ENCODE assay signal across 8 mouse cellular contexts in genomic region chr19:46056388-46056946, GRCm38 (mm10). TPM values are rescaled to one million over a fixed set of nuclear protein-coding genes. Genes with fewer than 3 reads are reported as not detected.
A peak's percentile ranks its signal among the peaks of the same experiment; 100 is the strongest.
DNase-seq lines count a peak whose midpoint lies in the region; ATAC-seq and TF ChIP-seq lines count a peak whose summit lies in the region.

No protein-coding gene starts in this region.

- ATAC-seq in embryonic facial prominence, embryonic 15.5 days (ENCODE audit: insufficient number of reproducible peaks, low FRiP score, low TSS enrichment, low read depth) = peak; percentile 95
- peak; percentile 93 for ATAC-seq in limb, embryonic 14.5 days (ENCODE audit: low FRiP score, low read depth)
- peak; percentile 93 for ATAC-seq in midbrain, postnatal 0 days (ENCODE audit: low FRiP score)

- H3K4me3 ChIP-seq in bone marrow, adult 2 months (replicated peaks; ENCODE audit: control insufficient read depth, low read depth, low read length) = peak overlapping the region; percentile 85
- peak overlapping the region; percentile 66 for H3K4me3 ChIP-seq in embryonic facial prominence, embryonic 15.5 days (replicated peaks)
- H3K4me3 ChIP-seq in limb, embryonic 14.5 days (replicated peaks; ENCODE audit: low read length) = peak overlapping the region; percentile 82
- H3K4me3 ChIP-seq in midbrain, postnatal 0 days (ENCODE audit: low read depth, low read length) = peak overlapping the region; percentile 83

- peak; percentile 6; the same call in 1 of the 2 replicates for TF ChIP-seq CTCF in bone marrow, adult 2 months (IDR thresholded peaks at IDR 0.05; ENCODE audit: control insufficient read depth, insufficient read depth, low read length)
- TF ChIP-seq CTCF in midbrain, postnatal 0 days (IDR thresholded peaks at IDR 0.05) = no peak; the same call in 1 of the 2 replicates

- peak overlapping the region; percentile 77 for H3K27ac ChIP-seq in bone marrow, adult 2 months (ENCODE audit: control insufficient read depth, insufficient read depth, low read depth, low read length, poor library complexity)
- H3K27ac ChIP-seq in embryonic facial prominence, embryonic 15.5 days (replicated peaks) = peak overlapping the region; percentile 97
- H3K27ac ChIP-seq in limb, embryonic 14.5 days (replicated peaks; ENCODE audit: low read depth, low read length) = peak overlapping the region; percentile 94
- H3K27ac ChIP-seq in midbrain, postnatal 0 days (ENCODE audit: low read depth, low read length) = peak overlapping the region; percentile 84

- H3K27me3 ChIP-seq in embryonic facial prominence, embryonic 15.5 days = no peaks in the 10 kb centered on the region
- no peaks in the 10 kb centered on the region for H3K27me3 ChIP-seq in limb, embryonic 14.5 days (ENCODE audit: control insufficient read depth, insufficient read depth, low read length)
- H3K27me3 ChIP-seq in midbrain, postnatal 0 days (ENCODE audit: insufficient read depth, low read length) = no peaks in the 10 kb centered on the region

- H3K9ac ChIP-seq in embryonic facial prominence, embryonic 15.5 days = peak overlapping the region; percentile 60
- H3K9ac ChIP-seq in limb, embryonic 14.5 days (ENCODE audit: low read depth, low read length, severe bottlenecking) = peak overlapping the region; percentile 77
- peak overlapping the region; percentile 79 for H3K9ac ChIP-seq in midbrain, postnatal 0 days (replicated peaks; ENCODE audit: low read length, poor library complexity, severe bottlenecking)

- H3K9me3 ChIP-seq in embryonic facial prominence, embryonic 15.5 days (replicated peaks) = no peaks in the 10 kb centered on the region
- H3K9me3 ChIP-seq in limb, embryonic 14.5 days (ENCODE audit: control insufficient read depth, low read length) = no peaks in the 10 kb centered on the region
- no peaks in the 10 kb centered on the region for H3K9me3 ChIP-seq in midbrain, postnatal 0 days (ENCODE audit: low read length)

- peak; percentile 33; the same call in 1 of the 2 replicates for TF ChIP-seq POLR2A in bone marrow, adult 2 months (IDR thresholded peaks at IDR 0.05; ENCODE audit: borderline replicate concordance, control insufficient read depth, low read depth, low read length)
- peak; percentile 80; the same call in 1 of the 2 replicates for TF ChIP-seq POLR2A in limb, embryonic 14.5 days (IDR thresholded peaks at IDR 0.05; ENCODE audit: borderline replicate concordance, extremely low read depth, insufficient read depth, insufficient read length)

- no peaks in the 10 kb centered on the region; the same call in 1 of the 2 replicates for H3K4me1 ChIP-seq in bone marrow, adult 2 months (ENCODE audit: control insufficient read depth, insufficient read depth, low read length)
- H3K4me1 ChIP-seq in embryonic facial prominence, embryonic 15.5 days = peaks cover 15% of the 10 kb centered on the region
- H3K4me1 ChIP-seq in limb, embryonic 14.5 days (ENCODE audit: control insufficient read depth, insufficient read depth, low read length) = peaks cover 7% of the 10 kb centered on the region; the same call in 1 of the 2 replicates
- H3K4me1 ChIP-seq in midbrain, postnatal 0 days (ENCODE audit: insufficient read depth, low read length) = 0 out of 2 replicates have a peak, but pooled peaks cover 3% of the 10 kb centered on the region

- WGBS in bone marrow, adult 2 months = under 1% methylated on average over 52 of the region's 52 CpGs
- under 1% methylated on average over 52 of the region's 52 CpGs for WGBS in embryonic facial prominence, embryonic 15.5 days
- WGBS in limb, embryonic 14.5 days = under 1% methylated on average over 49 of the region's 52 CpGs
- WGBS in midbrain, postnatal 0 days = under 1% methylated on average over 52 of the region's 52 CpGs

- peak overlapping the region; percentile 79 for H3K4me2 ChIP-seq in embryonic facial prominence, embryonic 15.5 days (replicated peaks)
- H3K4me2 ChIP-seq in limb, embryonic 14.5 days (replicated peaks; ENCODE audit: low read depth, low read length, severe bottlenecking) = peak overlapping the region; percentile 69
- peak overlapping the region; percentile 96 for H3K4me2 ChIP-seq in midbrain, postnatal 0 days (ENCODE audit: low read depth, low read length, poor library complexity, severe bottlenecking)

- DNase-seq in 416B (ENCODE audit: low read depth) = peak; percentile 98
- DNase-seq in heart, adult 8-10 months (ENCODE audit: low spot score) = peak; percentile 95
- peak; percentile 97 for DNase-seq in kidney, adult 9 months
- peak; percentile 99 for DNase-seq in limb, embryonic 14.5 days (ENCODE audit: low spot score)
- peak; percentile 99 for DNase-seq in midbrain, postnatal 0 days (ENCODE audit: low spot score)
- DNase-seq in spleen, postnatal 14 days (ENCODE audit: low spot score in 2 of 2) = peak; percentile 80 to 87

- 0 out of 2 replicates have a peak, but pooled peaks cover 2% of the 10 kb centered on the region for H3K36me3 ChIP-seq in embryonic facial prominence, embryonic 15.5 days
- peaks cover 10% of the 10 kb centered on the region; the same call in 1 of the 2 replicates for H3K36me3 ChIP-seq in limb, embryonic 14.5 days (ENCODE audit: control insufficient read depth, insufficient read depth, low read length)
- no peaks in the 10 kb centered on the region for H3K36me3 ChIP-seq in midbrain, postnatal 0 days (ENCODE audit: insufficient read depth, low read length)

RNA-seq across cellular contexts. Expression of gene Ldb1, which starts 11.5 kb away (rescaled TPM):
- polyA plus RNA-seq in bone marrow, adult 2 months (2011; ENCODE audit: insufficient read depth, insufficient read length, low replicate concordance, missing spikeins) = 177 and 217 TPM in 2 replicates
- 114 and 120 TPM in 2 replicates for polyA plus RNA-seq in embryonic facial prominence, embryonic 15.5 days (2015; fragmentation: Nextera tagmentation; extraction: Ambion mirVana)
- 10 to 100 TPM; 37.1 to 51.0 (median 42.0) TPM for total RNA-seq in heart, adult 8-10 months (2022)
- polyA plus RNA-seq in limb, embryonic 14.5 days (2012; rRNA removed) = 412 and 480 TPM in 2 replicates
- polyA plus RNA-seq in limb, embryonic 14.5 days (2014; fragmentation: Nextera tagmentation; extraction: Ambion mirVana) = 93.8 and 108 TPM in 2 replicates
- total RNA-seq in midbrain, postnatal 0 days (2014; rRNA removed) = 121 and 139 TPM in 2 replicates
- polyA plus RNA-seq in midbrain, postnatal 0 days (2015; fragmentation: Nextera tagmentation; extraction: Ambion mirVana) = 83.7 and 84.5 TPM in 2 replicates

RNA-seq across cellular contexts. Expression of gene Pprc1, which starts 11.8 kb away (rescaled TPM):
- polyA plus RNA-seq in bone marrow, adult 2 months (2011; ENCODE audit: insufficient read depth, insufficient read length, low replicate concordance, missing spikeins) = 42.0 and 51.5 TPM in 2 replicates
- polyA plus RNA-seq in embryonic facial prominence, embryonic 15.5 days (2015; fragmentation: Nextera tagmentation; extraction: Ambion mirVana) = 37.0 and 38.3 TPM in 2 replicates
- total RNA-seq in heart, adult 8-10 months (2022) = 10 to 100 TPM; 12.3 to 17.0 (median 13.8) TPM
- 61.5 and 76.4 TPM in 2 replicates for polyA plus RNA-seq in limb, embryonic 14.5 days (2012; rRNA removed)
- polyA plus RNA-seq in limb, embryonic 14.5 days (2014; fragmentation: Nextera tagmentation; extraction: Ambion mirVana) = 40.5 and 50.5 TPM in 2 replicates
- total RNA-seq in midbrain, postnatal 0 days (2014; rRNA removed) = 9.9 and 10.4 TPM in 2 replicates
- 8.8 and 9.8 TPM in 2 replicates for polyA plus RNA-seq in midbrain, postnatal 0 days (2015; fragmentation: Nextera tagmentation; extraction: Ambion mirVana)

RNA-seq across cellular contexts. Expression of gene Nolc1, which starts 19.2 kb away (rescaled TPM):
- polyA plus RNA-seq in bone marrow, adult 2 months (2011; ENCODE audit: insufficient read depth, insufficient read length, low replicate concordance, missing spikeins) = 36.1 and 52.2 TPM in 2 replicates
- polyA plus RNA-seq in embryonic facial prominence, embryonic 15.5 days (2015; fragmentation: Nextera tagmentation; extraction: Ambion mirVana) = 74.1 and 76.9 TPM in 2 replicates
- total RNA-seq in heart, adult 8-10 months (2022) = 10 to 100 TPM; 18.4 to 19.6 (median 18.7) TPM
- polyA plus RNA-seq in limb, embryonic 14.5 days (2012; rRNA removed) = 40.5 and 64.1 TPM in 2 replicates
- polyA plus RNA-seq in limb, embryonic 14.5 days (2014; fragmentation: Nextera tagmentation; extraction: Ambion mirVana) = 73.5 and 74.7 TPM in 2 replicates
- 26.0 and 35.5 TPM in 2 replicates for total RNA-seq in midbrain, postnatal 0 days (2014; rRNA removed)
- polyA plus RNA-seq in midbrain, postnatal 0 days (2015; fragmentation: Nextera tagmentation; extraction: Ambion mirVana) = 55.7 and 63.5 TPM in 2 replicates

RNA-seq across cellular contexts. Expression of gene Hps6, which starts 53.2 kb away (rescaled TPM):
- 1.2 and 1.9 TPM in 2 replicates for polyA plus RNA-seq in bone marrow, adult 2 months (2011; ENCODE audit: insufficient read depth, insufficient read length, low replicate concordance, missing spikeins)
- 8.7 and 10.1 TPM in 2 replicates for polyA plus RNA-seq in embryonic facial prominence, embryonic 15.5 days (2015; fragmentation: Nextera tagmentation; extraction: Ambion mirVana)
- total RNA-seq in heart, adult 8-10 months (2022) = 1 to 10 TPM; 5.3 to 6.7 (median 6.1) TPM
- polyA plus RNA-seq in limb, embryonic 14.5 days (2012; rRNA removed) = 4.2 and 5.1 TPM in 2 replicates
- polyA plus RNA-seq in limb, embryonic 14.5 days (2014; fragmentation: Nextera tagmentation; extraction: Ambion mirVana) = 5.6 and 6.0 TPM in 2 replicates
- 8.9 and 9.4 TPM in 2 replicates for total RNA-seq in midbrain, postnatal 0 days (2014; rRNA removed)
- 3.9 and 4.6 TPM in 2 replicates for polyA plus RNA-seq in midbrain, postnatal 0 days (2015; fragmentation: Nextera tagmentation; extraction: Ambion mirVana)

RNA-seq across cellular contexts. Expression of gene Armh3, which starts 58.2 kb away (rescaled TPM):
- 2.8 and 5.3 TPM in 2 replicates for polyA plus RNA-seq in bone marrow, adult 2 months (2011; ENCODE audit: insufficient read depth, insufficient read length, low replicate concordance, missing spikeins)
- polyA plus RNA-seq in embryonic facial prominence, embryonic 15.5 days (2015; fragmentation: Nextera tagmentation; extraction: Ambion mirVana) = 16.6 and 20.5 TPM in 2 replicates
- total RNA-seq in heart, adult 8-10 months (2022) = 10 to 100 TPM; 14.8 to 19.0 (median 16.0) TPM
- polyA plus RNA-seq in limb, embryonic 14.5 days (2012; rRNA removed) = 13.7 and 15.6 TPM in 2 replicates
- 13.6 and 15.7 TPM in 2 replicates for polyA plus RNA-seq in limb, embryonic 14.5 days (2014; fragmentation: Nextera tagmentation; extraction: Ambion mirVana)
- 17.4 and 18.9 TPM in 2 replicates for total RNA-seq in midbrain, postnatal 0 days (2014; rRNA removed)
- 18.1 and 20.1 TPM in 2 replicates for polyA plus RNA-seq in midbrain, postnatal 0 days (2015; fragmentation: Nextera tagmentation; extraction: Ambion mirVana)

Comparison
In these comparisons a context has a peak if more than half of its experiments do, and no peak if none do; other contexts are left out.
1. Peak in every context shown above with its lines: DNase-seq, ATAC-seq, H3K4me3 ChIP-seq and H3K27ac ChIP-seq.